In genomic region chr19:29334068-29334745, GRCm38 (mm10) we compare ENCODE assay signal across 8 mouse cellular contexts. TPM values are rescaled to one million over a fixed set of nuclear protein-coding genes. Genes with fewer than 3 reads are reported as not detected.
A peak's percentile ranks its signal among the peaks of the same experiment; 100 is the strongest.
DNase-seq lines count a peak whose midpoint lies in the region; ATAC-seq and TF ChIP-seq lines count a peak whose summit lies in the region.

Gene Rln1 (minus strand): TSS chr19:29334670.

- ATAC-seq in lung, embryonic 16.5 days (ENCODE audit: low read depth): peak; percentile 66; the same call in 1 of the 2 replicates
- peak; percentile 91 for ATAC-seq in forebrain, postnatal 0 days
- ATAC-seq in liver, postnatal 0 days: no peak

- H3K4me1 ChIP-seq in lung, embryonic 16.5 days (replicated peaks; ENCODE audit: control insufficient read depth, insufficient read depth, low read length): no peaks in the 10 kb centered on the region; the same call in 1 of the 2 replicates
- no peaks in the 10 kb centered on the region for H3K4me1 ChIP-seq in cerebellum, adult 2 months (ENCODE audit: control insufficient read depth, insufficient read depth, low read length)
- H3K4me1 ChIP-seq in forebrain, postnatal 0 days (ENCODE audit: insufficient read depth): no peaks in the 10 kb centered on the region
- H3K4me1 ChIP-seq in liver, postnatal 0 days (ENCODE audit: insufficient read depth): no peaks in the 10 kb centered on the region

- H3K4me2 ChIP-seq in lung, embryonic 16.5 days (ENCODE audit: low read depth, low read length): peak within 1 kb of the TSS; percentile 60
- peak within 1 kb of the TSS; percentile 79 for H3K4me2 ChIP-seq in forebrain, postnatal 0 days (ENCODE audit: low read depth)
- peak within 1 kb of the TSS; percentile 72 for H3K4me2 ChIP-seq in liver, postnatal 0 days (ENCODE audit: low read depth, low read length)

- 3% methylated on average over 23 of the region's 23 CpGs for WGBS in lung, embryonic 16.5 days
- 1% methylated on average over 23 of the region's 23 CpGs for WGBS in cerebellum, adult 2 months
- 1% methylated on average over 23 of the region's 23 CpGs for WGBS in forebrain, postnatal 0 days
- 7% methylated on average over 23 of the region's 23 CpGs for WGBS in liver, postnatal 0 days (ENCODE audit: insufficient replicate concordance)

- no peak within 1 kb of the TSS for H3K27ac ChIP-seq in lung, embryonic 16.5 days (ENCODE audit: low read length)
- H3K27ac ChIP-seq in cerebellum, adult 2 months (ENCODE audit: insufficient read depth, low read length): no peak within 1 kb of the TSS
- H3K27ac ChIP-seq in forebrain, postnatal 0 days (ENCODE audit: low read depth, low read length): peak within 1 kb of the TSS; percentile 57; the same call in 1 of the 2 replicates
- no peak within 1 kb of the TSS for H3K27ac ChIP-seq in liver, postnatal 0 days (ENCODE audit: low read depth)

- TF ChIP-seq CTCF in cerebellum, adult 2 months (IDR thresholded peaks at IDR 0.05; ENCODE audit: borderline replicate concordance, insufficient read depth, low read depth, low read length): no peak
- no peak for TF ChIP-seq CTCF in forebrain, postnatal 0 days (IDR thresholded peaks at IDR 0.05; ENCODE audit: low read depth)
- no peak for TF ChIP-seq CTCF in liver, postnatal 0 days (IDR thresholded peaks at IDR 0.05; ENCODE audit: low read depth)

- H3K36me3 ChIP-seq in lung, embryonic 16.5 days (ENCODE audit: control insufficient read depth, insufficient read depth, low read length): no peaks in the 10 kb centered on the region
- no peaks in the 10 kb centered on the region for H3K36me3 ChIP-seq in forebrain, postnatal 0 days (ENCODE audit: insufficient read depth)
- H3K36me3 ChIP-seq in liver, postnatal 0 days (replicated peaks; ENCODE audit: insufficient read depth, low read length): no peaks in the 10 kb centered on the region

- peak within 1 kb of the TSS; percentile 46 for H3K9ac ChIP-seq in lung, embryonic 16.5 days (ENCODE audit: low read length)
- peak within 1 kb of the TSS; percentile 72 for H3K9ac ChIP-seq in forebrain, postnatal 0 days
- H3K9ac ChIP-seq in liver, postnatal 0 days (replicated peaks): 0 out of 2 replicates have a peak within 1 kb of the TSS, but pooled peaks have one; percentile 26

- no peak for TF ChIP-seq EP300 in liver, postnatal 0 days (IDR thresholded peaks at IDR 0.05; ENCODE audit: low read depth)

- H3K4me3 ChIP-seq in lung, embryonic 16.5 days (ENCODE audit: low read length): peak within 1 kb of the TSS; percentile 31
- H3K4me3 ChIP-seq in cerebellum, adult 2 months (replicated peaks; ENCODE audit: insufficient read depth, low read depth, low read length): peak within 1 kb of the TSS; percentile 52
- peak within 1 kb of the TSS; percentile 49 for H3K4me3 ChIP-seq in forebrain, postnatal 0 days (ENCODE audit: low read depth, low read length)
- H3K4me3 ChIP-seq in liver, postnatal 0 days (ENCODE audit: low read depth, low read length): peak within 1 kb of the TSS; percentile 28; the same call in 1 of the 2 replicates

- DNase-seq in lung, adult 18-20 months: no peak
- peak; percentile 38 to 53 for DNase-seq in cerebellum, adult 2 months
- DNase-seq in forebrain, postnatal 0 days: peak; percentile 76
- DNase-seq in kidney, adult 11 months: peak; percentile 33
- peak; percentile 21 for DNase-seq in liver, postnatal 0 days
- peak; percentile 59 for DNase-seq in right cerebral cortex, postnatal 4 days
- DNase-seq in thymus, postnatal 36 days: no peak

- TF ChIP-seq POLR2A in cerebellum, adult 2 months (IDR thresholded peaks at IDR 0.05; ENCODE audit: borderline replicate concordance, insufficient read depth, low read length): no peak

- no peaks in the 10 kb centered on the region for H3K9me3 ChIP-seq in lung, embryonic 16.5 days (ENCODE audit: control insufficient read depth, low read length)
- H3K9me3 ChIP-seq in forebrain, postnatal 0 days (ENCODE audit: low read length): no peaks in the 10 kb centered on the region
- H3K9me3 ChIP-seq in liver, postnatal 0 days (ENCODE audit: low read length): no peaks in the 10 kb centered on the region

- H3K27me3 ChIP-seq in lung, embryonic 16.5 days (ENCODE audit: control insufficient read depth, insufficient read depth, low read depth, low read length): peaks cover 8% of the 10 kb centered on the region; the same call in 1 of the 2 replicates
- H3K27me3 ChIP-seq in cerebellum, adult 2 months (ENCODE audit: control insufficient read depth, insufficient read depth, low read length): no peaks in the 10 kb centered on the region; the same call in 1 of the 2 replicates
- no peaks in the 10 kb centered on the region for H3K27me3 ChIP-seq in forebrain, postnatal 0 days (ENCODE audit: insufficient read depth, low read length)
- 0 out of 2 replicates have a peak, but pooled peaks cover 8% of the 10 kb centered on the region for H3K27me3 ChIP-seq in liver, postnatal 0 days (ENCODE audit: insufficient read depth, low read length)

RNA-seq across cellular contexts. Expression of gene Rln1, which starts in this region (rescaled TPM):
- 0.14 TPM in 1 of 2 replicates, not detected in the other for polyA plus RNA-seq in lung, embryonic 16.5 days (2015; fragmentation: Nextera tagmentation; extraction: Ambion mirVana)
- 0.49 and 0.79 TPM in 2 replicates for polyA plus RNA-seq in cerebellum, adult 2 months (2012; rRNA removed)
- 7.2 and 14.3 TPM in 2 replicates for total RNA-seq in forebrain, postnatal 0 days (2014; rRNA removed)
- polyA plus RNA-seq in forebrain, postnatal 0 days (2015; fragmentation: Nextera tagmentation; extraction: Ambion mirVana): 7.1 and 9.1 TPM in 2 replicates
- polyA plus RNA-seq in liver, postnatal 0 days (2015; fragmentation: Nextera tagmentation; extraction: Ambion mirVana): not detected in 2 replicates

Comparison
In these comparisons a context has a peak if more than half of its experiments do, and no peak if none do; other contexts are left out.
1. Peak in ATAC-seq, H3K4me3 ChIP-seq, H3K9ac ChIP-seq and H3K4me2 ChIP-seq in lung, embryonic 16.5 days; RNA of the gene not detected or under 1 TPM.
2. Peak in DNase-seq and H3K4me3 ChIP-seq in cerebellum, adult 2 months; RNA of the gene not detected or under 1 TPM.
3. Peak in DNase-seq, H3K4me3 ChIP-seq, H3K9ac ChIP-seq and H3K4me2 ChIP-seq in liver, postnatal 0 days; RNA of the gene not detected or under 1 TPM.
4. DNase-seq: peak in forebrain, postnatal 0 days (single experiment), kidney, adult 11 months (single experiment) and right cerebral cortex, postnatal 4 days (single experiment); none in lung, adult 18-20 months (0 of 2) and thymus, postnatal 36 days (0 of 2).
5. Peak in every context shown above with its lines, with median percentiles within 50 percentile points of each other: H3K4me2 ChIP-seq, H3K4me3 ChIP-seq and H3K9ac ChIP-seq.